ENCODE assay signal across 30 mouse cellular contexts in the genomic region with DNA sequence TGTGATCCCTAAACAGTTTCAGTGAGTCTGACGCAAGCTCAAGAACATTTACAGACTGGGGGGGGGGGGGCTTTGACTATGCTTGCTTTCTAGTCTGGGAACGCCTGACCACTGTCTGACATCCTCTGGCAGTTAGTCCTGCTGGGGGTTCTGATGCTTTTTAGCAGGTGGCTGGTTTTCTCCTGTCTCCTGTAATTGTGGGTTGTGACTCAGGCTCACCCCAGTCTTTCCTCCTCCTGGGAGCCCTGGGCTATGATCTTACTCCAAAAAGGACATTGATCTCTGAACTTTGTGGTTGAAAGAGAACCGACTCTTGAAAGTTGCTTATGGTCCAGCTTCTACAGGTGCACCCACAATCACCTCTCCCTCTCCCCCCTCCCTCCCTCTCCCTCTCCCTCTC. TPM values are rescaled to one million over a fixed set of nuclear protein-coding genes. Genes with fewer than 3 reads are reported as not detected.
"Had no signal": no experiment of that assay in that cellular context is flagged by ENCODE, and none has a peak within 500 bp of the region (broad histone marks: within the 10 kb centered on the region; RNA-seq: fewer than 3 reads in every experiment).

No protein-coding gene starts in this region.

- DNase-seq: cerebellum, adult 9-10 months; cerebellum, adult 9-11 months; cerebellum, postnatal 14 days; cerebellum, postnatal 25 days; cerebellum, postnatal 36 days; embryo, embryonic 11 days; forebrain, postnatal 0 days; gastrocnemius, adult 2 months; gastrocnemius, postnatal 10 days; gastrocnemius, postnatal 14 days; gastrocnemius, postnatal 25 days; gastrocnemius, postnatal 36 days; heart, adult 11 months; heart, adult 18-20 months had no signal

- H3K27me3 ChIP-seq: embryonic facial prominence, embryonic 13.5 days; embryonic facial prominence, embryonic 15.5 days; forebrain, embryonic 12.5 days; forebrain, embryonic 13.5 days; forebrain, embryonic 15.5 days had no signal

- H3K4me1 ChIP-seq: embryonic facial prominence, embryonic 15.5 days; forebrain, embryonic 13.5 days; heart, embryonic 10.5 days had no signal

- H3K4me3 ChIP-seq: embryonic facial prominence, embryonic 10.5 days; embryonic facial prominence, embryonic 12.5 days; embryonic facial prominence, embryonic 13.5 days; embryonic facial prominence, embryonic 15.5 days; erythroblast, embryonic 14.5 days; forebrain, embryonic 10.5 days; forebrain, embryonic 12.5 days; forebrain, embryonic 13.5 days; forebrain, embryonic 15.5 days; gastrocnemius, adult 2 months; heart, embryonic 10.5 days had no signal

- H3K9me3 ChIP-seq: embryonic facial prominence, embryonic 10.5 days; embryonic facial prominence, embryonic 12.5 days; embryonic facial prominence, embryonic 13.5 days; embryonic facial prominence, embryonic 15.5 days; forebrain, embryonic 10.5 days; forebrain, embryonic 12.5 days; forebrain, embryonic 13.5 days; forebrain, embryonic 15.5 days; heart, embryonic 10.5 days had no signal

- H3K36me3 ChIP-seq: embryonic facial prominence, embryonic 10.5 days; embryonic facial prominence, embryonic 12.5 days; embryonic facial prominence, embryonic 13.5 days; embryonic facial prominence, embryonic 15.5 days; forebrain, embryonic 10.5 days; forebrain, embryonic 12.5 days; forebrain, embryonic 15.5 days; heart, embryonic 10.5 days had no signal

- H3K9ac ChIP-seq: embryonic facial prominence, embryonic 12.5 days; embryonic facial prominence, embryonic 13.5 days; embryonic facial prominence, embryonic 15.5 days; forebrain, embryonic 12.5 days; forebrain, embryonic 13.5 days; forebrain, embryonic 15.5 days; forebrain, postnatal 0 days had no signal

- H3K27ac ChIP-seq: embryonic facial prominence, embryonic 10.5 days; embryonic facial prominence, embryonic 12.5 days; embryonic facial prominence, embryonic 13.5 days; embryonic facial prominence, embryonic 15.5 days; forebrain, embryonic 10.5 days; forebrain, embryonic 12.5 days; forebrain, embryonic 13.5 days; forebrain, embryonic 15.5 days; gastrocnemius, adult 2 months; heart, embryonic 10.5 days had no signal

- H3K4me2 ChIP-seq: embryonic facial prominence, embryonic 12.5 days; embryonic facial prominence, embryonic 13.5 days; embryonic facial prominence, embryonic 15.5 days; forebrain, embryonic 12.5 days; forebrain, embryonic 13.5 days; forebrain, embryonic 15.5 days had no signal

RNA-seq across cellular contexts. Expression of gene Crhr1, which starts 50.6 kb away (rescaled TPM):
- total RNA-seq: common myeloid progenitor, adult 5-6 weeks; gastrocnemius, adult 18-20 months; gastrocnemius, adult 2 months; gastrocnemius, adult 8-10 months; gastrocnemius, postnatal 14 days; gastrocnemius, postnatal 25 days; gastrocnemius, postnatal 36 days; gastrocnemius, postnatal 4 days; granulocyte monocyte progenitor cell, adult 5-6 weeks; heart, adult 18-20 months; heart, adult 8-10 months had no signal
- polyA plus RNA-seq: erythroblast, embryonic 14.5 days had no signal
